Mouse (Mus musculus): ENCODE data around the gene Mertk. TPM values are rescaled to one million over a fixed set of nuclear protein-coding genes. Genes with fewer than 3 reads are reported as not detected.
"Not testable (repeated sequence)": the region's sequence is repeated elsewhere in the genome, so short reads cannot be mapped to it uniquely, and the experiment has no call there.

Gene Mertk
- 0.68 and 1.3 TPM in 2 replicates for total RNA-seq (2015)
- 0.33 and 1.0 TPM in 2 replicates for total RNA-seq (2017)

DNA sequence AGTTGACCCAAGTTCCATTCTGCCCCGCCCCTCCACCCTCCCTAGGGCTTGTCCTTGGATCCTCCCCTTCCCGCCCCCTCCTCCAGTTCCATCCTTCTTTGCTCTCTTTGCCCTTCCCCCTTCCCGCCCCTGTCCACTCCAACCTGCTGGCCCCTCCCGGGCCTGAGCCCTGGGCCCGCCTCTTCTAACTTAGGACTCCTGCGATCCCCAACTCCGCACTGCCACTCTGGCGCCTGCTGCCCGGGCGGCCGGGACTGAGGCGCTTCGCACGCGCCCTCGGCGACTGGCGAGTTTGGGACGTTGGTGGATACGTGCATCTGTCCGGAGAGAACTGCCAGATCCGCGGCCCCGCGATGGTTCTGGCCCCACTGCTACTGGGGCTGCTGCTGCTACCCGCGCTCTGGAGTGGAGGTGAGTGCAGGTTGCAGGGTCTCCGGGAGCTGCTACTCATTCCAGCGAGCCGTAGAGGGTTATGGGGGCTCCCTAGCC is at the start of gene Mertk:
TSS of gene Mertk (plus strand) at position 264 of the 489 bp plus-strand sequence.
- peak; percentile 32 for ATAC-seq (ENCODE audit: poor library complexity, severe bottlenecking)

DNA sequence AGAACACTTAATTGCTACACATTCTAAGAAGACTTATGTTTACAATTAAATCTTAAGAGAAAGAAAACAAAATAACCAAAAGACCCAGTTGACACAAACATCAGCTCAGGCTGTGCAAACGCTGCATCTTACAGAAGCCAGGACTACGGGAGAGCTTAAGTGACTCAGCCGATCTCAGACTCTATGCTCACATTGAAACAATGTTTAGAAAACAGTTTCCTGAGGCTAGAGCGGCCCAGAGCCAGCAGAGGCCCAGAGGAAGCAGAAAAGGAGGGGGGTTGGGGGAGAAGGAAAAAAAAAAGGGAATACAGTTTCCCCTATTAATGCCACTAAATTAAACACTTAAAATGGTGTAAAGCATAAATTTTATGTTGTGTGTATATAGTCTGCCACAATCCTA is 18.1 kb upstream of the Mertk start:
- no peak for ATAC-seq (ENCODE audit: poor library complexity, severe bottlenecking)

DNA sequence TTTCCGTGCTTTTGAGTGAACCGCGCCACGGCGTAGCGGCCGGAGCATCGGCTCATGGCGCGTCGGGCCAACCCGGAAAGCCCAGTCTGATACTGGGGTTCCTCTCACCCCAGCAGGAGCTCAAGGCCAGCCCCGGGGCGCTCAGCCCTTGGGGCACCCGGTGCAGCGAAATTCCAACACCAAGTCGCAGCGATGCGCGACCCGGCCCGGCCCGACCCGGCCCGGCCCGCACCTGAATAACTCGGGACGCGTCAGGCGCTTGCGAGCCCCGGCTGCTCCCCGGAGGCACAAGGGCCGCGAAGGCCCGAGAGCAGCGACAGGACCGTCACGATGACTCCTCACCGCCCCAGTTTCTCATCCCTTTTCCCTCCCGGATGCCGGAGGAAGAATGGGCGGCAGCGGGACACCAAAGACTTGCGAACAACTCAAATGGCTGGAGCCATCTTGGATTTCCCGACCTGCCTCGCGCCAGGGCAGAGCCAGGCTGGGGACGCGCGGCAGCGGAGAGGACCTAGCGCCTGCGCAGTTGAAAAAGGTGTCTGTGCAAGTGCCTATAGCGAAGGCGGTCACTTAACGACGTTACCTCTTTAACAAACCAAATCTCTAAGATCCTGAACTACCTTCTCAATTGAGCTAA is 11.7 kb upstream of the Mertk start, which contains the start of gene Anapc1:
TSS of gene Anapc1 (minus strand) at position 471 of the 637 bp plus-strand sequence.
- ATAC-seq (ENCODE audit: poor library complexity, severe bottlenecking) = peak; percentile 100

DNA sequence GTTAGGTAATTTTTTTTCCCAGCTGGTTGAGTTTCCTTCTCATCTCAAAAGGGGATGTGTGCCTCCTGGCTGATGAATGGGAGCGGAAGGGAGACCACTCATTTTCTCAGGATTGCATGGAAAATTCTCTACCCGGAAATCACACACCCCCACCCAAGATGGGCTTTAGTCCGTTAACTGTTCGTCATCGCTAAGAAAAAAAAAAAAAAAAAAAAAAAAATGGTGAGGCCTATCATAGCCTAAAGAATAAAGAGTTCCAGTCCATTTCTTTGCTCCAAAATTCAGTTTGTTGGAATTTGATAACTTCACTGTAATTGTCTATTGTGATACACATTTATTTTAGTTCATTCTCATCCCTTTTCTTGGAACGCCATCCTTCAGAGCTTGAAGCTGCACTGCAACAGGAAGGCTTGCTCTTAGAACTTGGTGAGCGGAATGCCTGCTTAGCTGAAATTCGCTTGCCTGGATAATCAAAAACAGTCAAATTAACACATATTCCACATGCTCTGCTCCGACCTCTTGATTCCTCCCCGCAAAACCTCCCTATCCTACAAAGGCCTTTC is 11.1 kb upstream of the Mertk start:
- no peak for ATAC-seq (ENCODE audit: poor library complexity, severe bottlenecking)

DNA sequence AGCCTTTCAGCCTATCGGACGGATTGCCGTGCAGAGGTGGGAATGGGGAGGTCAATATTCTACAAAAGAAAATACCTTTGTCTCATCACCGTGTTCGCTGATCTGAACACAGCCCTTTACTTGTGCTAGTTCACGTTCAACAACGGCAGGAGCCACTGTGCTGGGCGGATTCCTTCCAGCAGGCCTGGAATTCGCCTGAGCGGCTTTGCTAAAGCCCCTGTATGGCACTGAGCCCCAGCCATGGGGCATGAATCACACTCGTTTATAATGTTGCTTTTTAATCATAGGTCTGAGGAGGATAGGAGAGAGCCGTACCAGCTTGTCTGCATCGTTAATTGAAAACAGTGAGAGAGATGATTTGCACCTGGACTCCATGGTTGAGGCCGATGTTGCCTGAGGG is 6.4 kb upstream of the Mertk start:
- no peak for ATAC-seq (ENCODE audit: poor library complexity, severe bottlenecking)

DNA sequence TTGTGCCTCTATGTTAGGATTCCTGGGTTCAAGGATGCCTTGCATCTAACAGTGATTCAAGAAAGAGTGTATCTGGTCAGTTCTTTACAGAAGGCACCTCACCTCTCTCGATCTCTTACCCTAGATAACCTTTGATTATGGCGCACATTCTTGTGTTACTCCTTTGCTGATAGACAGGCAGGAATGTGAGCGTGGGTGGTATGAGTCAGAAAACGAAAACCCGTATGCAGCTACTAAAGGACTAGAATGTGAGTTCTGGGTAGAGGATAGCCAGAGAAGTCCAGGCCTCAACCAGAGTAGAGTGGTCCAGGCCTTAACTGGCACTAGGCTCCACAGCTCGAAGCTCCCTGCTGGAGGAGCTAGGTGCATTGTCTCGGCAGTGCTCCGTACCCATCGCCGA is 6.0 kb upstream of the Mertk start:
- no peak for ATAC-seq (ENCODE audit: poor library complexity, severe bottlenecking)

DNA sequence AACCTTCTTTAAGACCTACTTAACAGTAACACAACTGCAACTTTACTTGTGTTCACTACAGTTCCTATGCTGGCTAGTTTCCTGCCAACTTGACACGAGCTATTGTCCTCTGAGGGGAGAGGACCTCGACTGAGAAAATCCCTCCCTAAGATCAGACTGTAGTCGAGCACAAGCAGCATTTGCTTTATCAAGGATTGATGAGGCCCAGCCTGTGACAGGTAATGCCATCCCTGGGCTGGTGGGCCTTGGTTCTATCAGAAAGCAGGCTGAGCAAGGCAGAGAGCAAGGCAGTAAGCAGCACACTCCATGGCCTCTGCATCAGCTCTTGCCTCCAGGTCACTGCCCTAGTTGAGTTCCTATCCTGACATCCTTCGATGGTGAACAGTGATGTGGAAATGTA is 5.5 kb upstream of the Mertk start:
- ATAC-seq (ENCODE audit: poor library complexity, severe bottlenecking) = no peak

DNA sequence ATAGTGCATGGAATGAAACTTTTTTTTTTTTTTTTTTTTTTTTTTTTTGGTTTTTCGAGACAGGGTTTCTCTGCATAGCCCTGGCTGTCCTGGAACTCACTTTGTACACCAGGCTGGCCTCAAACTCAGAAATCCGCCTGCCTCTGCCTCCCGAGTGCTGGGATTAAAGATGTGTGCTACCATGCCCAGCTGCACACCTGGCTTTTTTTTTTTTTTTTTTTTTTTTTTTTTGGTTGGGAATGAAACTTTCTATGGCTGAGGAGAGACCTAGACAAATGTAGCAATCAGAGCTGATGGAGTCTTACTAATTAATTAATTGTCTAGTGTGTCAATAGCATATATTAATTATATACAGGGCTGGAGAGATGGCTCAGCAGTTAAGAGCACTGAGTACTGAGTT is 4.9 kb upstream of the Mertk start:
- not testable (repeated sequence) for ATAC-seq (ENCODE audit: poor library complexity, severe bottlenecking)

DNA sequence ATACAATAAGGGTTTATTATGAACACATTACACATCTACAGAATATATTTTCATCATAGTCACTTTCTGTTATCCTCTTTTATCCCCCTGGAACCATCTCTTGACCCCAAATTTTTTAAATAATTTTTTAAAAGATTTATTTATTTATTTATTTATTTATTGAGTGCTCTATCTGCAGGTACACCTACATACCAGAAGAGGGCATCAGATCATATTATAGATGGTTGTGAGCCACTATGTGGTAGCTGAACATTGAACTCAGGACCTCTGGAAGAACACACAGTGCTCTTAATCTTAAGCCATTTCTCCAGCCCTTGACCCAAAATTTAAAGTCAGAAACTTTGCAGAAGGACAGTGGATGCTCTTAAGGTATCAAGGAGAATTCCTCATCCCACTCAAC is 4.2 kb upstream of the Mertk start:
- no peak for ATAC-seq (ENCODE audit: poor library complexity, severe bottlenecking)

DNA sequence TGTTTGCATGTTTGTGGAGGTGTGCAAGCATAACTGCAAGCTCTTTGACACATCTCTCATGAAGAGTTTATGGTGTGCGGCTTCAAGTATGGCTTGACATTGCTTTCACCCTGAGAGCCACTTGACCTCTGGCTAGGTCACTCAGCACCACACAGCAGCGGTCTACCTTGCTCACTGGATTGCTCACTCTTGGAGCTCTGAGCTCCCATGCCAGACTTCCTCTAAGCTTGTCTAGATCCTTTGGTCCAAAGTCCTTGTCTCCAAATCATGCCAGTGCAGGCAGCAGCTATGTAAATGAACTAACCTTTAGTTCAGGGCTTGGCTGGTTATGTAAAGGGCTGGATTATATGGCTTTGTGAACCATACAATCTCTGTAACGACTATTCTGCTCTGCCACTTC is 2.3 kb upstream of the Mertk start:
- no peak for ATAC-seq (ENCODE audit: poor library complexity, severe bottlenecking)

DNA sequence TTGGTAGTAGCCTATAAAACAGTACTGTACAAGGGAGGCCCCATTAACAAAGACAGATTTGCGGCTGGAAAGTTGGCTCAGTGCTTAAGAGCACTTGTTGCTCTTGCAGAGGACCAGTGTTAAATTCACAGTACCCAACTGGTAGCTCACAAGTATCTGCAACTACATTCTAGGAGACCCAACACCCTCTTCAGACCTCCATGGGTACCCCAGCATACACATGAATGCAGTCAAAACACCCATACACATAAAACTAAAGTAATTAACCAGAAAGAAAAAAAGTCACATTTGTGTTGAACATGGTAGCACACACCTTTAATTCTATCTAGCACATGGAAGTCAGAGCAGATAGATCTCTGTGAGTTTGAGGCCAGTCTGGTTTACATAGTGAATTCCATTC is 1.7 kb upstream of the Mertk start:
- no peak for ATAC-seq (ENCODE audit: poor library complexity, severe bottlenecking)

DNA sequence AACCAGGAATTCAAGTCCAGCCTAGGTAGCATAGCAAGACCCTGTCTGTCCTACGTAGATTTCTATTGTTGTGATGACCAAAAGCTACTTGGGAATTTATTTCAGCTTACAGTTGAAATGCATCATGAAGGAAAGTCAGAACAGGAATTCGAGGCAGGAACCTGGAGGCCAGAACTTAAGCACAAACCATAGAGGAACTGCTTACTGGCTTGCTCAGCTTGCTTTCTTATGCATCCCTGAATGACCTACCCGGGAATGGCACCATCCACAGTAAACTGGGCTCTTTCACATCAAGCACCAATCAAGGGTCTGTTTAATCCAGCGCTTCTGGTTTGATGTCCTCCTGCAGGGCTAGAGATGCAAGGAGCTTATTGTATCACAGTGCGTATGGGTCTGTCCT is 1.2 kb upstream of the Mertk start:
- no peak for ATAC-seq (ENCODE audit: poor library complexity, severe bottlenecking)

DNA sequence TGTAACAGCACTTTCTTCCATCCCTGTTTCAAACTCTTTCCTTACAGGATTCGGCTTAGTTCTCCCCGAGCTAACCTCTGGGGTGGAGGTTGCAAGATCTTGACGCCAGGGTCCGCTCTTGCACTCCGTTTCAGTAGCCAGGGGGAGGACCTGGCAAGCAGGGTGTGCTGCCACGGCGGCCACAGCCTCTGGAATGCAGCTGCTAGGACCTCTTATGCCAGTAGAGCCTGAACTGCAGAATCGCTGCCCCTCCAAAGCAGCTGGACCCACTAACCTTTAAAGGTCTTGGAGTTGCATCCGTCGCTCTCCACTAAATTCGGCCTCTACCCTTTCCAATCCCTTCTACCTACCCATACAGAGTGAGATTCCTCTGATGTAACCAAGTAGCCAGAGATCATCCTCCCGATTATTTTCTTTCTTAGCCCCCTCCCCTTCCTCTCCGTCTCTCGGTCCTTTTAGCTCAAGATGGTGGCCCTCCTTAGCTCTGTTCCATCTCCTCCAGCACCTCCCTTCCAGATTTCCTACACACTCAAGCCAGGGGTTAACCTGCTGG is 540 bp upstream of the Mertk start:
- ATAC-seq (ENCODE audit: poor library complexity, severe bottlenecking) = peak; percentile 97

DNA sequence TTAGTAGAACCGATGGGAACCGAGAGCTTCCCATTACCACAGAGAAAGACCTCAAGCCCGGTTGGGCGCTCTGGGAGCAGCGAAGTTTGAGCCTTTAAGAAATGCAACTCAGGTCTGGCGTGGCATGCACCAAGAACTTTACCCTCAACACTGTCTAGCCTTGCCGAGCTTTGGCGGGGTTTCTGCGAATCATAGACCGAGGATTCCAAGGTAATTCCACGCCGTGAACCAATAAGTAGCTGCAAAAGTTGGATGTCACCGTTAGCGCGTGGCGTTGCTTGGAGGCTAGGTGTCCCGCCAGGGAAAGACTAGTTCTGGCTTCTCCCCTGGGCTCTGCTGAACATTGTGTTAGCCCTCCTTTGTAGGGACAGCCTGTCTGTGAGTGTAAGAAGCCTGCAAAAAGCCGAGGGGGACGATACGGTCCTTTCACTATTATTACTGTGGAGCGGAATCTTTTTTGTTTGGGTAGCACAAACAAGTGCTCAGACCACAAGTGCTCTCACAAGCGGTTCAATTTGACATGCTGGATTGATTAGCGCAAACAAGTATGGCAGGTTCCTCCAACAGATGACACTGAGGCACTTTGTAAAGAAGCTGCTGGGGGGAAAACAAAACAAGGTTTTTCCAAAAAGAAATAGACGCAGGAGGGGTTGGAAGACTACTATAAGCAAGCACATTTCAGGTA is 587 bp downstream of the Mertk start:
- ATAC-seq (ENCODE audit: poor library complexity, severe bottlenecking) = peak; percentile 13; the same call in 1 of the 2 replicates

DNA sequence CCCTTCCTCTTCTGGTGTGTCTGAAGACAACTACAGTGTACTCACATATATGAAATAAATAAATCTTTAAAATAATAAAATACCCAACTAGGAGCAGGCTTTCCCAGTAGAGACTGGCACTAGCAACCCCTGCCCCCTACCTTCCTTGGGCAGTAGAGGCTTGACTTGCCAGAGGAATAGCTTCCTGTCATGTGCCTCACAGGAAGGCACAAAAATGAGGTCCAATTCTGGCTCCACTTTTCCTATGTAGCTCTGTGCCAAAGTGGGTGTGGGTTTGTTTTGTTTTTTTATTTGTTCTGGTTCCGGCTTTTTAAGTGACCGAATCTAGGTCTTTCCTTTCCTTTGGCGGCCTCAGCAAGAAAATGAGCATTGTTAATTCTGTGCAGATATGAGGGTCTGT is 5.7 kb downstream of the Mertk start:
- ATAC-seq (ENCODE audit: poor library complexity, severe bottlenecking) = no peak

DNA sequence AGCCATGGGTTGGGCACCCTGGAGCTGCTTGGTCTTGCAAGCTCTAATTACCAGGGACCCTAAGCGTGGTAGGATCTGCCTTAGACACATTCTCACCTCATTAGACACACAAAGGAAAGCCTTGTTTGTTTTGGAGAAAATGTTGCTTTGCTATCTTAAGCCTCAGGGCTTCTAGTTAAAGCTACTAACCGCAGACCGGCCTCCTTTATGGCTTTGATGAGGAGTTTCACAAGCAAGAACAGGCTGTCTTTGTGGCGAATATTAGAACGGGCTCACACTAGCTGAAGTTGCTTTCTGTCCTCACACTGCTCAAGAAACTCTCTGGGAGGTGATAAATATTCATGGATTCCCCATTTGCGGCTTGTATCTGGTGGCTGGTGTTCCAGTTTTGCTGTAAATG is 10.5 kb downstream of the Mertk start:
- ATAC-seq (ENCODE audit: poor library complexity, severe bottlenecking) = 0 out of 2 replicates have a peak, but pooled peaks have one; percentile 40

DNA sequence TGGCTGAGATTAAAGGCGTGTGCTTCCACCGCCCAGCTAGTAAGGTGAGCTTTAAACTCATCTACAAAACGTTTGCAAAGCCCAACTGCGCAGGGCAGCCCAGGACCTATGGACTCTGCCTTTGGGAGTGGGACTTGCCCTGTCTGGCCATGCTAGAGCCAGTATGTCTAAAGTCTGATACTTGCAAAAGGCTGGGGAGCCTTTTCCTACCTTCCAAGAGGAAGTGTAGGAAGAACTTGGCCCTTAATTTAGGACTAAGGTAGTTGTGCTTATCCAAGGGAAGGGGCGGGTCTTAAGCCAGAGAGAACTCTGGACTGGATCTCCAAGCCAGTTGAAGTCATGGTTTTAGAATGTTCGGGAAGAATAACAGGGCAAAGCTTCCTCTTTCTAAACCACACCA is 11.9 kb downstream of the Mertk start:
- ATAC-seq (ENCODE audit: poor library complexity, severe bottlenecking) = no peak

DNA sequence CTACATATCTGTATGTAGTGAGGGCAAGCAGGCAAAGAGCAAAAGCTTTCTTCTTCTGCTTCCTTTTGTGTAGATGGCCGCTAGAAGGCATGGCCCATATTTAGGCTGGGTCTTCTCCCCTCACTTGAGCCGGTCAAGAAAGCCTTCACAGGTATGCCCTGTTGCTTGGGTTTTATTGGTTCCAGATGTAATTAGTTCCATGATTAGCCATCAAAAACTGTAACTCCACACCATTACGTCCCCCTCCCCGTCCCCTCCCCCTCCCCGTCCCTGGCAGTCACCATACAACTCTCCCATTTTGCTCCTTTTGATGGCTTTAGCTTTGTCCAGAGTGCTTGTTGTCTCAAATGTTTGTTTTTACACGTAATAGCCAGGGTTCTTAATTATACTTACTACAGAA is 14.2 kb downstream of the Mertk start:
- ATAC-seq (ENCODE audit: poor library complexity, severe bottlenecking) = no peak

DNA sequence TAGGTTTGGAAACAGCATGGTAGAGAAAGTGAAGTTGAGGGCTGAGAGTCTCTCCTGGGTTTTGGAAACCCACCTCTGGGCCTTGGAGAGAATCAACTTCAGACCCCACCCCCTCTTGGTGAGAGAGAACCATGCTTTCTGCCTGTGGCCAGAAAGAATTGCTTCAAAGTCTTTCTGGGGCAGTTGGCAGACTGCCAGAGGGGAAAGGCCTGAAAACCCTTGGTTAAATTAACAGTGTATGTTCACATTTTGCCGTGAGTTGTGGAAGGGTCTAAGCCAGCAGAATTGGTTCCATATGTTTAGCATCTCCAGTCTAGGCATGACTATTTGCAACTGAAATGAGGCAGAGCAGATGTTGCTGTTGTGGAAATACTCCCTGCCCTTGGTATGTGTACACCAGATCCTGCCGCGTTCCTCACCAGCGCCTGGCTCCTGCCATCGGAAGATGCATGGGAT is 14.8 kb downstream of the Mertk start:
- ATAC-seq (ENCODE audit: poor library complexity, severe bottlenecking) = no peak

DNA sequence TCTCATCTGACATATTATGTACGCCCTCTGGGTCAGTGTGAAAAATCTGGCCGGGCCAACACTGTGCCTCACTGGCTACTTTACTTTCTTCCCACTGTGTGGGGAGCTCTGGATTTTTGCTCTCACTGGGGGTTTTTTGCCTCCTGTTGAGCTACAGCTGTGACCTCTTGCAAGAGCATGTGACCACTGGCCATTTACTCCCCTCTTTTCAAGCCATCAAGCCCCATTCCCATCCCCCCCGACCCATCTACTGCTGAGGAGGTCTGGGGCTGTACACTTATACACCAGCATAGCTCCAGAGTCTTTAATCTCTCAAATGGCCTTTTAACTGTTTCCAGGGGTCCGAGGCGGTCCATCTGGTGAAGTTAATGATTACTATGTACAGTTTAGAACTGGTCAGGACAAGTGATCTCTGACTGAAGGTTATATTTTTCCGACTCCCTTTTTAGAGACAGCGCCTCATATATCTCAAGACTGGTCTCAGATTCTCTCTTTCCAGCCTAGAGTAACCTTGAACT is 16.0 kb downstream of the Mertk start:
- no peak for ATAC-seq (ENCODE audit: poor library complexity, severe bottlenecking)

DNA sequence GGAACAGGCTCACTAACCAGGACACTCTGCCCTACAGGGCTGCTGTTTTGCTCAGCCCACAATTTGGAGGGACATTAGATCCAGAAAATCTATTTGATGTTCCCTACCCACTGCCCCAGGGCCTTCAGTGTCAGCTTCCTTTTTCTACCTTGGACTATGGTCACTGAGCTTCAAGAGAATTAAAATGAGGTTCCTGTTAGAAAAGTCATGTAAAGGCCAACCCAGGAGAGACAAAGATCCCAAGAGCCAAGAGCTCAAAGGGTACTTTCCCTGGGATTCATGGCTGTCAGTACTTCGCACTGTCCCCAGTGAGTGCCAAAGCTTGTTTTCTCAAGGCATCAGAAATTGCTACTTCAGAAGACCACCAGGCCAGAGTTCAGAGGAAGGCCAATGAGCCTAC is 17.2 kb downstream of the Mertk start:
- ATAC-seq (ENCODE audit: poor library complexity, severe bottlenecking) = no peak

Data from megakaryocyte, adult 5-6 weeks (primary cell).